16 mouse cellular contexts compared by ENCODE assay signal in genomic region chr15:89090662-89091061, GRCm38 (mm10). TPM values are rescaled to one million over a fixed set of nuclear protein-coding genes. Genes with fewer than 3 reads are reported as not detected.
DNase-seq lines count a peak whose midpoint lies in the region; ATAC-seq and TF ChIP-seq lines count a peak whose summit lies in the region.
"Had no signal": no experiment of that assay in that cellular context is flagged by ENCODE, and none has a peak within 500 bp of the region (broad histone marks: within the 10 kb centered on the region; RNA-seq: fewer than 3 reads in every experiment).

No protein-coding gene starts in this region.

- no peak for ATAC-seq in hindbrain, embryonic 15.5 days (ENCODE audit: low FRiP score, low read depth)
- no peak for ATAC-seq in hindbrain, embryonic 11.5 days (ENCODE audit: low FRiP score)
- ATAC-seq in stomach, embryonic 15.5 days (ENCODE audit: insufficient read depth, low FRiP score, low read depth): no peak
- no peak for ATAC-seq in stomach, postnatal 0 days (ENCODE audit: low FRiP score, low TSS enrichment)
- ATAC-seq in liver, embryonic 13.5 days (ENCODE audit: low read depth): no peak

- no peak for DNase-seq in hindbrain, embryonic 11.5 days (ENCODE audit: low spot score)
- DNase-seq in stomach, postnatal 0 days (ENCODE audit: low spot score): no peak
- DNase-seq in liver, embryonic 13.5 days: no peak
- DNase-seq in spleen, postnatal 36 days (ENCODE audit: low spot score in 2 of 2): no peak
- DNase-seq in urinary bladder, adult 18-20 months (ENCODE audit: low spot score in 2 of 2): no peak
- no peak for DNase-seq in gastrocnemius, postnatal 25 days
- DNase-seq: cerebellum, adult 9-11 months; heart, postnatal 14 days; kidney, adult 8-10 months; left cerebral cortex, postnatal 4 days; thymus, adult 2 months had no signal

- H3K36me3 ChIP-seq in hindbrain, embryonic 15.5 days: peaks cover 39% of the 10 kb centered on the region
- 0 out of 2 replicates have a peak, but pooled peaks cover 7% of the 10 kb centered on the region for H3K36me3 ChIP-seq in hindbrain, embryonic 11.5 days (ENCODE audit: control insufficient read depth, insufficient read depth, low read length)
- peaks cover 36% of the 10 kb centered on the region for H3K36me3 ChIP-seq in stomach, embryonic 15.5 days
- peaks cover 26% of the 10 kb centered on the region for H3K36me3 ChIP-seq in stomach, postnatal 0 days (ENCODE audit: control insufficient read depth, insufficient read depth, low read length)
- H3K36me3 ChIP-seq in liver, embryonic 13.5 days: peaks cover 40% of the 10 kb centered on the region

- WGBS in hindbrain, embryonic 15.5 days: 93% methylated on average over 4 of the region's 4 CpGs
- WGBS in hindbrain, embryonic 11.5 days: 96% methylated on average over 4 of the region's 4 CpGs
- 86% methylated on average over 4 of the region's 4 CpGs for WGBS in stomach, embryonic 15.5 days
- WGBS in stomach, postnatal 0 days: 83% methylated on average over 4 of the region's 4 CpGs
- WGBS in liver, embryonic 13.5 days (ENCODE audit: insufficient replicate concordance): 94% methylated on average over 4 of the region's 4 CpGs

- TF ChIP-seq EP300 in stomach, postnatal 0 days (optimal IDR thresholded peaks at IDR 0.05): no peak

- H3K27ac ChIP-seq in hindbrain, embryonic 15.5 days (replicated peaks): no peak overlapping the region
- no peak overlapping the region for H3K27ac ChIP-seq in hindbrain, embryonic 11.5 days (ENCODE audit: low read depth, low read length)
- H3K27ac ChIP-seq in stomach, embryonic 15.5 days: no peak overlapping the region
- no peak overlapping the region for H3K27ac ChIP-seq in stomach, postnatal 0 days (replicated peaks)
- no peak overlapping the region for H3K27ac ChIP-seq in liver, embryonic 13.5 days

- no peaks in the 10 kb centered on the region for H3K27me3 ChIP-seq in hindbrain, embryonic 15.5 days
- H3K27me3 ChIP-seq in hindbrain, embryonic 11.5 days (ENCODE audit: control insufficient read depth, insufficient read depth, low read length): no peaks in the 10 kb centered on the region
- H3K27me3 ChIP-seq in stomach, embryonic 15.5 days (replicated peaks): no peaks in the 10 kb centered on the region
- H3K27me3 ChIP-seq in stomach, postnatal 0 days (ENCODE audit: control insufficient read depth, insufficient read depth, low read length): no peaks in the 10 kb centered on the region
- no peaks in the 10 kb centered on the region for H3K27me3 ChIP-seq in liver, embryonic 13.5 days
- H3K27me3 ChIP-seq: CH12.LX had no signal

- H3K9ac ChIP-seq in hindbrain, embryonic 15.5 days: no peak overlapping the region
- H3K9ac ChIP-seq in hindbrain, embryonic 11.5 days (ENCODE audit: low read depth, low read length): no peak overlapping the region
- H3K9ac ChIP-seq in stomach, embryonic 15.5 days: no peak overlapping the region
- H3K9ac ChIP-seq in stomach, postnatal 0 days (ENCODE audit: low read length): no peak overlapping the region
- H3K9ac ChIP-seq in liver, embryonic 13.5 days: peak overlapping the region; percentile 9; the same call in 1 of the 2 replicates

- H3K4me1 ChIP-seq in hindbrain, embryonic 15.5 days (replicated peaks): peaks cover 24% of the 10 kb centered on the region
- H3K4me1 ChIP-seq in hindbrain, embryonic 11.5 days (replicated peaks; ENCODE audit: control insufficient read depth, insufficient read depth, low read length): no peaks in the 10 kb centered on the region; the same call in 1 of the 2 replicates
- H3K4me1 ChIP-seq in stomach, embryonic 15.5 days: peaks cover 15% of the 10 kb centered on the region
- H3K4me1 ChIP-seq in stomach, postnatal 0 days (replicated peaks; ENCODE audit: control insufficient read depth, insufficient read depth): no peaks in the 10 kb centered on the region; the same call in 1 of the 2 replicates
- peaks cover 24% of the 10 kb centered on the region for H3K4me1 ChIP-seq in liver, embryonic 13.5 days (replicated peaks)

- H3K4me3 ChIP-seq in hindbrain, embryonic 15.5 days: no peak overlapping the region
- no peak overlapping the region for H3K4me3 ChIP-seq in hindbrain, embryonic 11.5 days (ENCODE audit: low read depth, low read length)
- H3K4me3 ChIP-seq in stomach, embryonic 15.5 days (replicated peaks): no peak overlapping the region
- H3K4me3 ChIP-seq in stomach, postnatal 0 days (ENCODE audit: low read depth, low read length): no peak overlapping the region
- H3K4me3 ChIP-seq in liver, embryonic 13.5 days (replicated peaks): 0 out of 2 replicates have a peak overlapping the region, but pooled peaks have one; percentile 96

- no peak for TF ChIP-seq CTCF in stomach, postnatal 0 days (IDR thresholded peaks at IDR 0.05; ENCODE audit: low read depth)

- H3K9me3 ChIP-seq in hindbrain, embryonic 15.5 days: no peaks in the 10 kb centered on the region
- no peaks in the 10 kb centered on the region for H3K9me3 ChIP-seq in hindbrain, embryonic 11.5 days (ENCODE audit: control insufficient read depth, low read length)
- no peaks in the 10 kb centered on the region for H3K9me3 ChIP-seq in stomach, embryonic 15.5 days
- H3K9me3 ChIP-seq in stomach, postnatal 0 days (ENCODE audit: control insufficient read depth, low read length): no peaks in the 10 kb centered on the region
- no peaks in the 10 kb centered on the region for H3K9me3 ChIP-seq in liver, embryonic 13.5 days (replicated peaks)

- H3K4me2 ChIP-seq in hindbrain, embryonic 15.5 days: peak overlapping the region; percentile 93
- H3K4me2 ChIP-seq in hindbrain, embryonic 11.5 days (replicated peaks; ENCODE audit: low read depth, low read length): no peak overlapping the region
- peak overlapping the region; percentile 3; the same call in 1 of the 2 replicates for H3K4me2 ChIP-seq in stomach, embryonic 15.5 days
- no peak overlapping the region for H3K4me2 ChIP-seq in stomach, postnatal 0 days (replicated peaks; ENCODE audit: low read depth)
- peak overlapping the region; percentile 95 for H3K4me2 ChIP-seq in liver, embryonic 13.5 days

RNA-seq across cellular contexts. Expression of gene Selenoo, which starts 1.8 kb away (rescaled TPM):
- polyA plus RNA-seq in hindbrain, embryonic 15.5 days (2015; fragmentation: Nextera tagmentation; extraction: Ambion mirVana): 20.1 and 21.3 TPM in 2 replicates
- polyA plus RNA-seq in hindbrain, embryonic 11.5 days (2014; fragmentation: Nextera tagmentation; extraction: Ambion mirVana): 17.2 and 20.4 TPM in 2 replicates
- polyA plus RNA-seq in stomach, embryonic 15.5 days (2015; fragmentation: Nextera tagmentation; extraction: Ambion mirVana): 17.9 and 19.7 TPM in 2 replicates
- polyA plus RNA-seq in stomach, postnatal 0 days (2015; fragmentation: Nextera tagmentation; extraction: Ambion mirVana): 14.3 and 16.3 TPM in 2 replicates
- polyA plus RNA-seq in liver, embryonic 13.5 days (2015; fragmentation: Nextera tagmentation; extraction: Ambion mirVana): 6.4 and 7.1 TPM in 2 replicates
- 10 to 100 TPM; 12.2 to 12.7 TPM for total RNA-seq in gastrocnemius, postnatal 25 days (2021)

RNA-seq across cellular contexts. Expression of gene Trabd, which starts 15.7 kb away (rescaled TPM):
- polyA plus RNA-seq in hindbrain, embryonic 15.5 days (2015; fragmentation: Nextera tagmentation; extraction: Ambion mirVana): 37.9 and 41.7 TPM in 2 replicates
- polyA plus RNA-seq in hindbrain, embryonic 11.5 days (2014; fragmentation: Nextera tagmentation; extraction: Ambion mirVana): 39.5 and 42.1 TPM in 2 replicates
- polyA plus RNA-seq in stomach, embryonic 15.5 days (2015; fragmentation: Nextera tagmentation; extraction: Ambion mirVana): 57.1 and 60.0 TPM in 2 replicates
- 55.9 and 57.8 TPM in 2 replicates for polyA plus RNA-seq in stomach, postnatal 0 days (2015; fragmentation: Nextera tagmentation; extraction: Ambion mirVana)
- polyA plus RNA-seq in liver, embryonic 13.5 days (2015; fragmentation: Nextera tagmentation; extraction: Ambion mirVana): 16.4 and 16.6 TPM in 2 replicates
- total RNA-seq in gastrocnemius, postnatal 25 days (2021): 10 to 100 TPM; 22.7 to 26.2 TPM

RNA-seq across cellular contexts. Expression of gene Panx2, which starts 31.1 kb away (rescaled TPM):
- polyA plus RNA-seq in hindbrain, embryonic 15.5 days (2015; fragmentation: Nextera tagmentation; extraction: Ambion mirVana): 7.9 and 9.2 TPM in 2 replicates
- 0.33 and 0.94 TPM in 2 replicates for polyA plus RNA-seq in hindbrain, embryonic 11.5 days (2014; fragmentation: Nextera tagmentation; extraction: Ambion mirVana)
- 0.55 and 0.64 TPM in 2 replicates for polyA plus RNA-seq in stomach, embryonic 15.5 days (2015; fragmentation: Nextera tagmentation; extraction: Ambion mirVana)
- polyA plus RNA-seq in stomach, postnatal 0 days (2015; fragmentation: Nextera tagmentation; extraction: Ambion mirVana): 0.16 and 0.79 TPM in 2 replicates
- polyA plus RNA-seq in liver, embryonic 13.5 days (2015; fragmentation: Nextera tagmentation; extraction: Ambion mirVana): not detected in 2 replicates
- not detected for total RNA-seq in gastrocnemius, postnatal 25 days (2021)
- total RNA-seq: CH12.LX; gastrocnemius, adult 8-10 months; megakaryocyte progenitor cell, adult 5-6 weeks had no signal

RNA-seq across cellular contexts. Expression of gene Tubgcp6, which starts 32.2 kb away (rescaled TPM):
- 16.6 and 16.9 TPM in 2 replicates for polyA plus RNA-seq in hindbrain, embryonic 15.5 days (2015; fragmentation: Nextera tagmentation; extraction: Ambion mirVana)
- polyA plus RNA-seq in hindbrain, embryonic 11.5 days (2014; fragmentation: Nextera tagmentation; extraction: Ambion mirVana): 17.5 and 17.6 TPM in 2 replicates
- 12.0 and 12.9 TPM in 2 replicates for polyA plus RNA-seq in stomach, embryonic 15.5 days (2015; fragmentation: Nextera tagmentation; extraction: Ambion mirVana)
- polyA plus RNA-seq in stomach, postnatal 0 days (2015; fragmentation: Nextera tagmentation; extraction: Ambion mirVana): 4.0 and 5.2 TPM in 2 replicates
- 6.5 and 6.7 TPM in 2 replicates for polyA plus RNA-seq in liver, embryonic 13.5 days (2015; fragmentation: Nextera tagmentation; extraction: Ambion mirVana)
- total RNA-seq in gastrocnemius, postnatal 25 days (2021): 1 to 10 TPM; 6.5 to 8.4 TPM

RNA-seq across cellular contexts. Expression of gene Hdac10, which starts 37.8 kb away (rescaled TPM):
- 25.3 and 27.6 TPM in 2 replicates for polyA plus RNA-seq in hindbrain, embryonic 15.5 days (2015; fragmentation: Nextera tagmentation; extraction: Ambion mirVana)
- polyA plus RNA-seq in hindbrain, embryonic 11.5 days (2014; fragmentation: Nextera tagmentation; extraction: Ambion mirVana): 9.4 and 10.7 TPM in 2 replicates
- polyA plus RNA-seq in stomach, embryonic 15.5 days (2015; fragmentation: Nextera tagmentation; extraction: Ambion mirVana): 20.9 and 23.3 TPM in 2 replicates
- polyA plus RNA-seq in stomach, postnatal 0 days (2015; fragmentation: Nextera tagmentation; extraction: Ambion mirVana): 10.7 and 12.4 TPM in 2 replicates
- polyA plus RNA-seq in liver, embryonic 13.5 days (2015; fragmentation: Nextera tagmentation; extraction: Ambion mirVana): 10.2 TPM in 2 replicates
- 1 to 10 TPM; 5.3 to 6.5 TPM for total RNA-seq in gastrocnemius, postnatal 25 days (2021)

Comparison
In these comparisons a context has a peak if more than half of its experiments do, and no peak if none do; other contexts are left out.
1. H3K4me2 ChIP-seq: peak in hindbrain, embryonic 15.5 days (single experiment), stomach, embryonic 15.5 days (single experiment) and liver, embryonic 13.5 days (single experiment); none in hindbrain, embryonic 11.5 days (single experiment) and stomach, postnatal 0 days (single experiment).